Mouse (Mus musculus) spleen, adult 2 months (tissue): ENCODE measurements around the gene Rbm7.

Source experiments
- CTCF ChIP-seq: fragments of 200-500 bp; IDR thresholded peaks from 2 replicates; pipeline ENCODE4 v1.5.1; 2011; ENCODE audit warnings: mild to moderate bottlenecking, inconsistent platforms; ENCODE audit not compliant: insufficient read depth, insufficient read length, insufficient replicate concordance; ENCODE audit errors: extremely low read depth
- POLR2A ChIP-seq: fragments of 200-500 bp; IDR thresholded peaks from 2 replicates; pipeline ENCODE4 v1.6.1; 2011; ENCODE audit warnings: low read depth, low read length, inconsistent platforms

GRCm38 (mm10) chr9:48510134-48510533, 15.0 kb upstream of the Rbm7 start:
- TF ChIP-seq CTCF (no peak), POLR2A (no peak)
